Mouse (Mus musculus): Measurements from ENCODE around the gene Sec14l1.

GRCm38 (mm10) chr11:117150467-117150966 is 35.5 kb downstream of the Sec14l1 start:
- TF ChIP-seq CTCF (IDR thresholded peaks at IDR 0.05; ENCODE audit: extremely low read depth, insufficient read length, insufficient replicate concordance, low read depth, low read length) (no peak), POLR2A (IDR thresholded peaks at IDR 0.05; ENCODE audit: low read depth, low read length) (no peak)
